Mouse (Mus musculus) megakaryocyte, adult 5-6 weeks (primary cell): Measurements from ENCODE around the gene Fam8a1. TPM values are rescaled to one million over a fixed set of nuclear protein-coding genes. Genes with fewer than 3 reads are reported as not detected.

ENCODE experiments used
- total RNA-seq, 2 experiments: library from RNA; stranded (forward) in 1 of 2; stranded (reverse) in 1 of 2; fragments of 153-499, 151-499 nt in 1 of 2; fragments of 221-1000, 200-1000 nt in 1 of 2; gene quantifications; 2 replicates each; pipeline versions ENCODE4 v1.2.3 to v1.2.4; 2015 to 2017

The Fam8a1 gene
- total RNA-seq, 2 experiments from 2014 or later, result 9.8 to 23.6 TPM

Other genes starting within 250 kb of the Fam8a1 start
- not detected in 2 replicates for gene Cap2, start 167.7 kb upstream of the Fam8a1 start, total RNA-seq (2015)
- not detected in 2 replicates for gene Cap2, start 167.7 kb upstream of the Fam8a1 start, total RNA-seq (2017)
- gene Nup153, start 58.4 kb downstream of the Fam8a1 start, total RNA-seq (2015), result 63.5 and 86.7 TPM in 2 replicates
- 52.0 and 57.3 TPM in 2 replicates for gene Nup153, start 58.4 kb downstream of the Fam8a1 start, total RNA-seq (2017)